9 mouse cellular contexts compared by ENCODE assay signal in genomic region chr7:40902506-40902905, GRCm38 (mm10). TPM values are rescaled to one million over a fixed set of nuclear protein-coding genes. Genes with fewer than 3 reads are reported as not detected.
A peak's percentile ranks its signal among the peaks of the same experiment; 100 is the strongest.
DNase-seq lines count a peak whose midpoint lies in the region; ATAC-seq lines count a peak whose summit lies in the region.
"Had no signal": no experiment of that assay in that cellular context is flagged by ENCODE, and none has a peak within 500 bp of the region (broad histone marks: within the 10 kb centered on the region; RNA-seq: fewer than 3 reads in every experiment).

No protein-coding gene starts in this region.

- peak overlapping the region; percentile 94 for H3K4me2 ChIP-seq in forebrain, embryonic 14.5 days (ENCODE audit: low read length)
- H3K4me2 ChIP-seq in midbrain, embryonic 11.5 days, result peak overlapping the region; percentile 46

- ATAC-seq in forebrain, embryonic 14.5 days, result no peak
- ATAC-seq in midbrain, embryonic 11.5 days (ENCODE audit: low FRiP score), result no peak

- peak overlapping the region; percentile 59 for H3K9ac ChIP-seq in forebrain, embryonic 14.5 days (ENCODE audit: low read length)
- H3K9ac ChIP-seq in midbrain, embryonic 11.5 days (ENCODE audit: low read length), result peak overlapping the region; percentile 40

- H3K36me3 ChIP-seq in forebrain, embryonic 14.5 days (ENCODE audit: control insufficient read depth, insufficient read depth, low read length), result no peaks in the 10 kb centered on the region
- H3K36me3 ChIP-seq in midbrain, embryonic 11.5 days (ENCODE audit: control insufficient read depth, insufficient read depth, low read length), result no peaks in the 10 kb centered on the region

- peak overlapping the region; percentile 22 for H3K4me3 ChIP-seq in forebrain, embryonic 14.5 days (ENCODE audit: low read depth, low read length)
- H3K4me3 ChIP-seq in midbrain, embryonic 11.5 days (ENCODE audit: low read depth, low read length), result peak overlapping the region; percentile 20

- peak; percentile 29 to 34 for DNase-seq in cerebellum, postnatal 10 days
- no peak for DNase-seq in cerebellum, adult 8-10 months
- DNase-seq in 3134 (ENCODE audit: extremely low read depth, insufficient read length, low spot score), result peak; percentile 6
- no peak for DNase-seq in forebrain, embryonic 14.5 days (ENCODE audit: low spot score)
- DNase-seq in midbrain, embryonic 11.5 days (ENCODE audit: low spot score, missing footprints), result peak; percentile 91
- DNase-seq in gastrocnemius, postnatal 4 days (ENCODE audit: low spot score in 2 of 2), result no peak
- no peak for DNase-seq in B cell, adult 2 months
- no peak for DNase-seq in lung, postnatal 14 days

- H3K27ac ChIP-seq in forebrain, embryonic 14.5 days (ENCODE audit: low read depth, low read length), result no peak overlapping the region
- no peak overlapping the region for H3K27ac ChIP-seq in midbrain, embryonic 11.5 days (ENCODE audit: low read depth, low read length)

- peaks cover 12% of the 10 kb centered on the region for H3K4me1 ChIP-seq in forebrain, embryonic 14.5 days (ENCODE audit: control insufficient read depth, insufficient read depth, low read length)
- H3K4me1 ChIP-seq in midbrain, embryonic 11.5 days (ENCODE audit: control insufficient read depth, insufficient read depth, low read length), result peaks cover 26% of the 10 kb centered on the region

- H3K9me3 ChIP-seq in forebrain, embryonic 14.5 days (replicated peaks; ENCODE audit: control insufficient read depth, low read length), result no peaks in the 10 kb centered on the region
- no peaks in the 10 kb centered on the region for H3K9me3 ChIP-seq in midbrain, embryonic 11.5 days (ENCODE audit: control insufficient read depth, low read length)

- peaks cover 11% of the 10 kb centered on the region; the same call in 1 of the 2 replicates for H3K27me3 ChIP-seq in forebrain, embryonic 14.5 days (replicated peaks; ENCODE audit: control insufficient read depth, insufficient read depth, low read length)
- peaks cover 21% of the 10 kb centered on the region for H3K27me3 ChIP-seq in midbrain, embryonic 11.5 days (ENCODE audit: control insufficient read depth, insufficient read depth, low read length)

- WGBS in forebrain, embryonic 14.5 days, result 16% methylated on average over 28 of the region's 28 CpGs
- whole genome bisulfite sequencing in midbrain, embryonic 11.5 days, result 20% methylated on average over 28 of the region's 28 CpGs

RNA-seq across cellular contexts. Expression of gene Vstm2b, which starts 4.4 kb away (rescaled TPM):
- 15.3 and 19.2 TPM in 2 replicates for polyA plus RNA-seq in forebrain, embryonic 14.5 days (2014; fragmentation: Nextera tagmentation; extraction: Ambion mirVana)
- 11.9 and 12.5 TPM in 2 replicates for polyA plus RNA-seq in midbrain, embryonic 11.5 days (2014; fragmentation: Nextera tagmentation; extraction: Ambion mirVana)
- total RNA-seq in gastrocnemius, postnatal 4 days (2021), result 1 to 10 TPM; 2.7 to 2.9 TPM
- total RNA-seq: hematopoietic stem cell, adult 5-6 weeks had no signal

Comparison
In these comparisons a context has a peak if more than half of its experiments do, and no peak if none do; other contexts are left out.
1. DNase-seq: peak in cerebellum, postnatal 10 days (2 of 2), 3134 (single experiment) and midbrain, embryonic 11.5 days (single experiment); none in cerebellum, adult 8-10 months (single experiment), forebrain, embryonic 14.5 days (single experiment), gastrocnemius, postnatal 4 days (0 of 2), B cell, adult 2 months (0 of 2) and lung, postnatal 14 days (single experiment).